Mouse (Mus musculus) gonadal fat pad, adult 2 months (tissue): Measurements from ENCODE around the gene Usp44. TPM values are rescaled to one million over a fixed set of nuclear protein-coding genes. Genes with fewer than 3 reads are reported as not detected.
"Not testable (repeated sequence)": the region's sequence is repeated elsewhere in the genome, so short reads cannot be mapped to it uniquely, and the experiment has no call there.

Experiments used
- DNase-seq: peaks from one replicate; pipeline ENCODE4 v3.0.0-alpha.2; 2012; ENCODE audit warnings: low read depth
- polyA plus RNA-seq: library from polyadenylated mRNA; depleted of rRNA; stranded (reverse); fragments of >200 nt; gene quantifications from 2 replicates; pipeline ENCODE4 v1.2.3, GENCODE M21; 2012; rRNA removed

The Usp44 gene
- 0.38 and 0.42 TPM in 2 replicates for polyA plus RNA-seq

DNA sequence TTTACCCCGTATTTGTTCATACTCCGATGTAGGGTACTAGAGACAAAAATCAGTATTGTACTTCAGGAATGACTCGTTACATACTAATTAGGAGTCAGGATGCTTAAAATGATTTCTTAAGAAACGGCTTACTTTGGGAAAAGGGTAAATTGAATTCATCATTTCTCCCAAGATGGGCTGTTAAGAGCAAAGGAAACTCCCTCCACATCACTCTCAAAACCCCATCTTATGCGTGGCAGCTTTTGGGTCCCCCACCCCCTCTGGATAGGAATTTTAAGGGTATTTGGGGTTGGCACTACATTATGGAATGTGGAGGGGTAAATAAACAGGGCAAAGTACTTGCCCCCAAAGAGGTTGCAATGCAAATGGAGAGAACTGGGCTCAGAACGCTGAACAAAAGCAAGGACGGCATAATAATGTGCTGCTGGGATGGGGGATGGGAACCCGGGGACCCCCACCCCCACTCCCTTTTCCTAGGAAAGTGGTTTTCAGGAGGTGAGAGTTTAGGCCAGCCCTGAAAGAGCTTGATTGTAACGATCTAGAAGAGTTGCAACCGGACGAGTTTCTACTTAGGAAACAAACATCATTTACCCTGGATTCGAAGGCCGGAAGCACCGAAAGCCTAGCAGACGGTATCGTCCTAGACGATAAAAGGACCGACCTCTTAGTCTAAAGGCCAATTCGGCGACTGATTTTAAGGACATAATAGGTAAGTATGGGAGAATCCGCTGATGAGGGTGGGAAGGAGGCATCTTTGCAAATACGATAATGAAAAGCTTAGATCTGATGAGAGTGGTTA is at the start of gene Usp44:
Gene Usp44 (plus strand): TSS at position 625 of the 799 bp plus-strand sequence.
- no peak for DNase-seq

DNA sequence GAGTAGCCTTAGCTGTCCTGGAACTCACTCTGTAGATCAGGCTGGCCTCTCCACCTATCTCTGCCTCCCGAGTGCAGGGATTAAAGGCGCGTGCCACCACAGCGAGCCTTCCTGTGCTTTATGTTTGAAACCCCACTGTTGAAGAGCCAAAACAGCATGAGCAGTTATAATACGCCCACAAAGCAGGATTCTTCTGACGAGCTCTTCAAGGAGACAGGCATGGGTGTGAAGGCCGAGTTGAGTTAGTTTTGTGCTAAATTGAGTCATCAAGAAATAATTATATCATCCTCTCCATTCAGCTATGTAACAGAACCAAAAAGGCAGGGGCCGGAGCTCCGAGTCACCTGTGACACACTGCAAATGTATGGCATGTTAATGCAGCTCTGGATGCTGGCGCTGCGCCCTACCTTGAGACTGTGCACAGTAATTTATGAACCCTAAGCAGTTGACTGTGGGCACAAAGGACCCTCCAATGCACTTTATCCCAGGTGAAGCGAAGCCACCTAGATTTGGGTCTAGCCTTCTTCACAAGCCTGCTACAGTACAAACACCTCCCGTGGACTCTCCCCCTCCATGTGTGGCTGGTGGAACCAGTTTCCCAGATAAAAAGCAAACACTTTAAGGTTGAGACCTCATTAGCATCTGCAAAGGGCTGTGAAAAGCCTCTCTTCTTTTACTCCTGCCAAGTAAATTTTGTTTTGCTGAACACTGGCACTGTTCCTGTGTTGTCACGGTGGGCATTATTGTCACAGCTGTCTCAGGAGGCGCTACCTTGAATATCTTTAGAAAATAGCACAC is 47.9 kb upstream of the Usp44 start:
- DNase-seq = no peak

DNA sequence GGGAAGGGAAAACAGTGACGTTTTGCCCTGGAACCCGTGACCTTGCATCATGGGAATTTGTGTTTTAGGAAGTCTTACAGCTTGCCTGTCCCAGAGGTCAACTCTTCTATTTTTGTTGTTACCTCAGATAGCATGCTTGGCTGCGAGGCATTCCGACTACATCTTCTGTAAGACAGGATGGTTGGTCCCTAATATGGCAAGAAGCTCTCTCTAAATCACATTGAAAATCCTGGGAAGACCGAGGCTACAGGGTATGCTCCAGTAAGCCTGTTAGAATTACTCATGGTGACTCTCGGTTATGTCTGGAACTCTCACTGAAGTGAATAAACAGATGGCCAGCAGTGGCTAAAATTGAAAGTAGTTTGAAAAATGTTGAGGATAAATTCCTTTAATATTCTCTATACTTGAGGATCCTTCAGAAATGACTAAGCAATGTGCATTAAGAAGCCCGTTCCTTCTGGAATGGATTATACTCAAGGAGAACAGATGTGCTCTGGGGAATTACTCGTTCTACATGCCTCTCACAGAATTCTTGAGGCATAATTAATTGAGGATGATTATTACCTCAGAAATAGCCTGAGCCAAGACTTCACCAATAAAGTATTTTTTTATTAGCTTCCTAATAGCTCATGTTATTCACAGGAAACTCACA is 31.5 kb upstream of the Usp44 start:
- no peak for DNase-seq

DNA sequence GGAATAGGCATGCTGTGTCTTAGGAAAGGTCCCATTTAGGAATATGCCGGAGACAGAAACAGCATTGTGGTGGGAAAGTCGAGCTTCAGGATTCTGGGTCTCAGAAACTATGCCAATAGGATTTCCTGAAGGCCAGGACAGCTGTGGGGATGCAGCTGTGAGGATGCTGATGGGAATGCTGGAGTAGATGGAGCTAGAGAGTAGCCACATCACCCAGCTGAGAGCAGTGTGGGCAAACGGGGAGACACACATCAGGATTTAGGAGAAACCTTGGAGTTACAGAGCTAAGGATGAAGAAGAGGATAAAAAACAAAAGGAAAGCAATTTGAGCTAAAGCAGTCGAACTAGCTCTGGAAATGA is 31.0 kb upstream of the Usp44 start:
- DNase-seq = no peak

DNA sequence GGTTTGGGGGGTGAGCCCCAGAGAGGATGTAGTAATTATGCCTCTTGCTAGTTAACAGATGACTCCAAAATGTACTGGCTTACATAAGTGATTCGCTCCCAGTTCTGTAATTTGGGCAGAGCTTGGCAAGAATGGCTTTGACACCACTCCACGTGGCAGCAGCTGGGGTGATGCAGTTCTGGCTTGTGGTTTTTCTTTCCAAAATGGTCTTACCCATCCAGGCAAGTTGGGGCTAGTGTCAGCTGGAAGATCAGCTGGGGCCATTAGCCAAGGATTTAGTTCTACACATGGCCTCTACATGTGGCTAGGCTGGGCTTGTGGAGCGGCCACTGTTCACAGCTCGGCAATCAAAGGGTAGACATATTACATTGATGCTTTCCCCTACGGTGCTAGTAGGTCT is 30.5 kb upstream of the Usp44 start:
- DNase-seq = no peak

DNA sequence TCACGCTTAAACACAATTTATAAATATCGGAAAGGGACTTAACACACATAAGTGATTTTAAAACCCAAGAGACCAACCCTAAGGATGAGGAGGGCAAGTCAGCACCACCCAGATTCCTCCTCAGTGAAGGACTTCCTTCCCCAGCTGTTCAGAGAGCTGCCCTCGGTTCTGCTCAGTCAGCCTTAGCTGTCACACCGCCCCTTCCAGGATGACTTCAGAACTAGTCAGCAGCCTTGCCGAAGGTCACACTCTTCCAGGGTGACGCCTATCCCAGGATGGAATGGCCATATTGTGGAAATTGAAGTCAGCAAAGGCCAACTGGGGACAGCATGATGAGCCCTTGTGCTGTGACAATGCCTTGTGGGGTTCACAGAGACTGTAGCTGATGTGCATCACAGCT is 28.2 kb upstream of the Usp44 start:
- DNase-seq = no peak

DNA sequence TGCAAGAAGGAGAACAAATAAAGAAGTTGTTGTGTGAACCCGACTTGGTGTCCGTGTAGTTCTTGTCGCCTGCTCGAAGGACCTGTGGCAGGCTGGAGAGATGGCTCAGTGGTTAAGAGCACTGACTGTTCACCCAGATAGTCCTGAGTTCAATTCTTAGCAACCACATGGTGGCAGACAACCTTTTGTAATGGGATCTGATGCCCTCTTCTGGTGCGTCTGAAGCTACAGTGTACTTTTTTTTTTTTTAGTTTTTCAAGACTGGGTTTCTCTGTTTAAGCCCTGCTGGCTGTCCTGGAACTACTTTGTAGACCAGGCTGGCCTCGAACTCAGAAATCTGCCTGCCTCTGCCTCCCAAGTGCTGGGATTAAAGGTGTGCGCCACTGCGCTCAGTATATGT is 21.9 kb upstream of the Usp44 start:
- DNase-seq = not testable (repeated sequence)

DNA sequence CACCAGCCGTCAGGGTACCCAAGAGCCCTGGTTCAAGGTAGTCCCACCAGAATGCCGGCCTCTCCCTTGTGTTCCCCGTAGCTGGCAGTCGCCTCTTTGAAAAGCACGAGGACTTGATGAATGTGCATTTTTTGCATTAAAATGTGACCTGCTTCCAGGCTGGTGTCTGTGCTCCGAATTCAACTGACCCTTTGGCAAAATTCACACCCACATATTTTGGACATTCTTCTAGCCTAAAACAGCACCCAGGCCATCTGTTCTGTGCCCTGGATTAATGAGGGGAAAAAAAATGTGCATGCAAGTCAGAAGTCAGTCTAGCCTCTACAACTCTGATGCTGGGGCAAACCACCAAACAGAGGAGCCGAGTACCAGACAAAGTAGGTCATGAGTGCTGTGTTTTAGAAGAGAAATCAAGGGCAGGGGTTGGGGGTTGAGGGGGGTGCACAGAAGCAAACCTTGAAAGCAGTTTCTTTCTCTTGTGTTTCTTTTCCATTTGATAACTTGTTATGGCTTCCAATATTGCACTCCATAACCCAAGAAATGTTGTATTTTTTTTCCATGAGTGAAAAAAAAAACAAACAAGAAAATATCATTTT is 20.7 kb upstream of the Usp44 start:
- no peak for DNase-seq

DNA sequence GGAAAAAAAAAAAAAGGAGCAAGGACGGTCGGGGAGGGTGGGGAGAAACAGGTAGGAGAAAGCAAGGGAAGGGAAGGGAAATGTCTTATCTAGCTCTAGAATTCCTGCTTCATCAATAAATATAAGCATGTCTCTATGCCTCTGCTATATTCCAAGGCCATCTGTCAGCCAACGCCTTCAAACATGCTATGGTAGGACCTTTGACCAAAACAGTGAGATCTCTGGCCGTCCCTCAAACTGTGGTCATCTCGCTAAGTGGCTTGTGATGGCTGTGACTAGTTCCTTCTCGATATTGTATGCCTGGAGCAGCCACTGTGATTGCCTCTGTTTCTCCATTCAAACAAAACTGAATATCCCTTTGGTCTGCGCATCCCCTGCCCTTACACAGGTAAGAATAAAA is 19.3 kb upstream of the Usp44 start:
- no peak for DNase-seq

DNA sequence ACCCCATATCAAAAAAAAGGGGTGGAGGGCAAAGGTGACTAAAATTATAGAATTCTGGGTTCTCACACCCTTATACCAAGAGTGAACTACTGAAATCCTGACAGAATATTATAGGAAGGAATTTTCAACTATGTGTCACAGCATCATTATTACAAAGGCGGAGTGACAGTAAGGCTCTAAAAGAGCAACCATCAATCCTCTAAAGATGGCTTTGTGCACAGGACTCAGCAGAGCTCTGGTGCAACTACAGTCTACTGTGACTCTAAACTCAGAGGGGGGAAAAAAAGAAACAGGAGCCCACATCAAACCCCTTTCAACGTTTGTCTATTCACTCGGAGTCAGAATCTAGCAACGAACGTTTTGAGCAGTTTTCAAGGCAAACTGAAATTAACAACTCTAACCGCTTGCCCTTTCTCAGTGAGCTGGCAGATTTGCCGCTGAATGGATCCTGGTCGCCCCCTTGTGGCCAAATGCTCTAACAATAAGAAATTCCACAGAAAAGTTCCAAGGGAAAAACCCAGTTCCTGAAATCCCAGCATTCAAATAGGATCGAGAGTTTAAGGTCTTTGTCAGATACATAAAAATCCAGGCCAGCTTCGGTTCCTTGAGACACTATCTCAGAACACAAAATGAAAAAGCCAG is 18.5 kb upstream of the Usp44 start:
- no peak for DNase-seq

DNA sequence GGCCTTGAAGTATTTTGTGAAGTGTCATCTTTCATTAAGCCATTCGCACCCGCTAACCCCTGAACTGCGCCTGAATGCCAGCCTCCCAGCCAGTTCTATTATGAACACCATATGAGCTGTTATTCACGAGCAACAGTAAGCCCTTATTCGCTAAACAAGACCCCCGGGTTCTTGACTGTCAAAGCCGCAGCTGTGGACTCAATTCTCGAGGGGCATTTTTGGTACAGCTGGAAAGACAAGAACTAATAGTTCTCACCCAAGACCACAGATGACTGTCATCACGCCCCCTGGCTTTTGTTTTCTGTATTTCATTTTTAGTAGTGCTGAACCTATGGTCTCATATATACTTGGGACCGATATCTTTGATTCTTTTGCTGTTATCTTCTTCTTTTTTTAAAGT is 17.6 kb upstream of the Usp44 start:
- DNase-seq = no peak

DNA sequence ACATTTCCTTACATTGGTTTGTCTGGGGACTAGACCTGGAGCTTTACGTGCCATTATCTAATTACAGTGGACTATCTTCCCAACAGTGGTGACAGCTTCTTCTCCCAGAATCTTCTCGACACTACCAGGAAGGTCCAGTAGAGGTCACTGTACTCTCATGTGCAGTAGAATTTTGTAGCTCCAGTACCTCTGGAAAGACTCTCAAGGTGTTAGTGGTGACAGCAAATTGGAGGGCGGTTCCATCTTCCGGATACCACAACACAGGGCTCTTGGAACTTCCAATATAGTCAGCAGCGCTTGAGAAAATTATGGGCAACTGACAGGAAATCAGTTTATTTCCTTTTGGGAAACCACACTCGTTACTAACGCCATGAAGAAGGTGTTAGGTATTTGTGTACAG is 12.7 kb upstream of the Usp44 start:
- DNase-seq = no peak

DNA sequence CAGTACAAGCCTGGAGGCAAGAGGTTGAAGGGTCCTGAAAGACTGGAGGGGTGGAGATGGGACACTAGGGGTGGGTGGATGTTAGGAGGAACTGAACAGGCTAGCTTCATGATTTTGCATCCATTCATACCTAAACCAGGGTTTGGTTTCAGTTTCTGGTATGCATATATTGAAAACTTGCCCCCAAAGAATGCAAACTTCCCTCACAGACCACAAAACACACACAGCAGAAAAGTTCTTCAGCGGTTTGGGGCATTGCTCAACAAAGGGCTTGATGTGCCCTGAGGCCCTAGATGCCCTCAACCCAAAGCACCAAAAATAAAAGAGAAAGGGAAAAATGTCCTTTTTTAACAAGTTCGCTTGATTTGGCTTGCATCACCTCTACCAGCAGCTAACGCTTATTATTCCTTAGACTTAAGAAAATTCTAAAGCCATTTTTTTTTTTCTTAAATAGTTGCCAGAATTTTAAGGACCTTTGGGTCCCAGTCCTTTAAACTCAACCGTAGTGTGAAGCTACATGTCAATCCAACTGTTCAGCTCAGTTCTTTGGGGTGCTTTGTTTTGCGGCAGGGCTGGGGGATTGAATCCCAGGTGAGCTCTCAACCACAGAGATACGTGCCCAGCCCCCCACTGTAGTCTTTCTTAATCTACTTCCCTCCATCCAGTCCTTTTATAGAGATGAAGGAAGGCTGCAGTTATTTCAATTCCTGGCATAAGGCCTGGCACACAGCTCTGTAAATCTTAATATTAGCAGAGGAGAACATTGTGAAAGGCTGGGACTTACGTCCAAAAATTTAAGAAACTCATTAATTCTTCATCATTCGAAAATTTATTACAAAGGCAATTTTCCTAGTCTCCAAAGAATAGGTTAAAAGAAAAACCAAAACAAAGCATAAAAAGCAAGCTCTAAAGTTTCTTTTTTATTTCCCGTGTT is 1.2 kb upstream of the Usp44 start:
- DNase-seq = no peak

DNA sequence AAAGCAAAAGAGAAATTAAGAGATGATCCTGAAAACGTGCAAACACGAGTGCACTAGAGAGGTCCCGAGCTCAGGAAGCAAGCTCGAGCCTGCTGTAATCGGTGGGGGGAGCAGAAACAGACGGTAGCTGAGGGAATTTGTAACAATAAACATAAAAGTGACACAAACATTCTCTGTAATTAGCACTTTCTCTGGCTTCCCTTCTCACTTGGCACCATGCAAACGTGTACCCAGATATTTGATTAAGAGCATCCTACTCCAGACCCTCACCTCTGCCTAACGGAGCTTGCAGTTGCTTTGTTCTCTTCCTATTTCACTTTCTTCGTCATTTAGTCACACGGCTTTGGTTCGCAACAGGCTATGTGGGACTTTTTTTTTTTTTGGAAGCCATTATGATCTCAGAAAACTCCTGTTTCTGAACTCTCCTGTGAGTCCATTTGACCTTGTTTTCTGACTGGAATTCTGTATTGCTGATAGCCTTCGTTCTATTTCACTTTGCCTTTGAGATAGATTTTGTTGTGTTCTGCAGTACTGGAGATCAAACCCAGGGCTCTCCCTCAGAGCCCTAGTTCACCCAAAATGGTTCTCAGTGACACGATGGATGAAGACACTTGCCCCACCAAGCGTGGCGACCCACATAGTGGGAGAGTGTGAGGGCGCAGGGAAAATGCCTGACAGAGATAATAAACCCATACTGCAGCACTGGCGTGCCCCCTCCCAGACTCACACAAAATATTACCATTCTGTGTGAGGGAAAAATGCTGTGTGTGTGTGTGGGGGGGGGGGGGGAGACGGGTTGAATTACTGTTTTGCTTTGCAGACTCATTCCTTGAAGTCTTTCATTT is 597 bp downstream of the Usp44 start:
- no peak for DNase-seq

DNA sequence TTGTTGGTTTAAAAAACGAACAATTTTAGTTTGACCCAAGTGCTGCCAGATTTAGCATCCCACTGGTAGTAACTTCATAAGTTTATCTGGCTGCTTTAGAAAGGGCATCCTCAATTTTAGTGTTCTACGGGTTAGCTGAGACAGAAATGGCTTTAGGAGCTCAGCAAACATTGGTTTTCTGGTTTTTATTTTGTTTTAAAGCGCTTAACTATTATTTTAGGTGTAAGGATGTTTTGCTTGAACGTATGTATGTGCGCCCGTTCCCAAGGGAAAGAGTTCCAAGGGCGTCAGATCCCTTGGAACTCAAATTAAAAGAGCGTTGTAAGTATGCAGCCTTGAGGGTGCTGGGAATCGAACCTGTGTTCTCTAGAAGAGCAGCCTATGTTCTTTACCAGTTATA is 1.5 kb downstream of the Usp44 start:
- DNase-seq = no peak

DNA sequence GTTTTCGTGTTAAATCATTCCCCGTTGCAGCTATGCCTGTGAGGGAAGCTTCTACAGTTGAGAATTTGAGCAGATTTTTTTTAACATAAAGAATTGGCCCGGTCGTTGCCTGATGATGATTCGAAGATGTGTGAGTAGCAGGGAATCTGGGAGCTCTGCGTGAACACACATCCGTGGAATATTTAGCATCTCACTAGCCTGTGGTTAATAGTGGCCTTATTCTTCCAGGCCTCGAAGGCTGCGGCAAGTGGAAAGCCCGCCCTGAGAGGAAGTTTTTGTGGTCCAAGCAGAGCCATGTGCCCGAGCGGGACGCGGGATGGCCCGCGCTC is 2.0 kb downstream of the Usp44 start:
- DNase-seq = no peak

DNA sequence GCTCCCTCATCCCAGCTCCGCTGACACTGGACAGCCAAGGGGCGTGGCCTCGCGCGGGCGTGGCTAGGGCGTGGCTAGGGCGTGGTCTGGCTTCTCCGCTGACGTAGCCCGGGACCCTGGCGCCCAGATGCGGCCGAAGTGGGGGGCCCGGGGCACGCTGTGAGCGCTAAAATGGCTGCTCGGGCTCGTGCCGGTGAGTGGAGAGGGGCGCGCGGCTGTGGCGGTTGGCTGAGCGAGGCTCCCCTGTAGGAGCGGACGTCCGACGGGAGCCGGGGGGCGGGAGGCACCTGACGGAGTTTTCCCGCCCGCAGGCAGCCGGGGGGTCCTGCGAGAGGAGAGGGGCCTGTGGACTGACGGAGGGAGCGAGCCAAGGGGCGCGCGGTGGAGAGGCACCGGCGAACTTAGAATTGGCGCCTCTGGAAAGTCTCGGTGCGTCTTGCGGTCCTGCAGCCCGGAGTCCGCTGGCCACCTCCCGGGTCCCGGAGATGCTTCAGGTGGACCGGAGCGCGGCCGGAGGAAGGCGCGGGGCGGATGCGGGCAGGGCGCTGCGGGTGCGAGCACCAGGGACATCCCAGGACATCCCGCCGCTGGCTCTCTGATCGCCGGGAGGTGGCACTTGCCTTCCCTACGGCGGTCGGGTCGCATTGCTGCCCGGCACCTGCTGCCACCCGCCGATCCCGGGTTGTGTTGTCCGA is 2.5 kb downstream of the Usp44 start:
- no peak for DNase-seq

DNA sequence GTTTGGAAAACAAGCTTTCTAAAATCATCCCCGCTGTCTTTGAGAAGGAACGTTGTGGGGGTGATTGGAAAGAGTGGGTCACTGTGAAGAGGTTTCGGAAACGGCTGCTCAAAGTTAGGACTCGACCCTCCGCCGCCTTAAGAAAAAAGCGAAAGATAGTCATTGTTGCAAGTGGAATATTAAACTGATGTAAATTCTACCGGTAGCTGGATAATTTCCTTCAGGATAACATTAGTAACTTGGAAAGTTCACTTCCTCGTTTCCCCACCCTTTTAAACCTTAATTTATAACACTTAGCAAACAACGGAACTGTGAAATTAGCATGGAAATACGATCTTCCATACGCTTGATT is 3.0 kb downstream of the Usp44 start:
- DNase-seq = no peak

DNA sequence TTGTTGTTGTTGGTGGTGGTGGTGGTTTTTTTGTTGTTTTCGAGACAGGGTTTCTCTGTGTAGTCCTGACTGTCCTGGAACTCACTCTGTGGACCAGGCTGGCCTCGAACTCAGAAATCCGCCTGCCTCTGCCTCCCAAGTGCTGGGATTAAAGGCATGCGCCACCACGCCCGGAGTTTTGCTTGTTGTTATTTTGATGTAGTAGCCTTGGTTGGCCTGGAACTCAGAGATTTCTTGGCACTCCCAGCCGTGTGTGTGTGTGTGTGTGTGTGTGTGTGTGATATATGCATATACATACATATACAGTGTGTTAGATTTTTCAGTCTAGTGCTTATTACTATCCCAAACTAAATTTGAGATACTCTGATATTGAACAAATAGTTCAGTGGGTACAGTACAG is 3.8 kb downstream of the Usp44 start:
- not testable (repeated sequence) for DNase-seq
